Mouse (Mus musculus) kidney, embryonic 14.5 days (tissue): ENCODE results near the gene Slf2. TPM values are rescaled to one million over a fixed set of nuclear protein-coding genes. Genes with fewer than 3 reads are reported as not detected.
A peak's percentile ranks its signal among the peaks of the same experiment; 100 is the strongest.

ENCODE experiments used
- ATAC-seq: fragments of 200-750 bp; cut with Nextera tagmentation; 2 replicates; pipeline ENCODE4 v1.8.0; 2017; ENCODE audit warnings: moderate number of reproducible peaks, mild to moderate bottlenecking, moderate TSS enrichment, moderate library complexity; ENCODE audit not compliant: low FRiP score, low TSS enrichment
- H3K27ac ChIP-seq: fragments of 300-500 bp; sonication (generic); 2 replicates; pipeline ENCODE4 v1.5.1; 2014; ENCODE audit warnings: low read depth, mild to moderate bottlenecking, low read length, moderate library complexity, mixed read lengths
- H3K27me3 ChIP-seq: fragments of 300-500 bp; sonication (generic); 2 replicates; pipeline ENCODE4 v1.6.1; 2014; ENCODE audit warnings: mild to moderate bottlenecking, low read length; ENCODE audit not compliant: control insufficient read depth, insufficient read depth
- H3K36me3 ChIP-seq: fragments of 300-500 bp; sonication (generic); 2 replicates; pipeline ENCODE4 v1.6.1; 2014; ENCODE audit warnings: low read length, mixed read lengths; ENCODE audit not compliant: control insufficient read depth, insufficient read depth
- H3K4me1 ChIP-seq: fragments of 300-500 bp; sonication (generic); 2 replicates; pipeline ENCODE4 v1.6.1; 2014; ENCODE audit warnings: low read length, mixed read lengths; ENCODE audit not compliant: control insufficient read depth, insufficient read depth
- H3K4me2 ChIP-seq: fragments of 300-500 bp; sonication (generic); replicated peaks from 2 replicates; pipeline ENCODE4 v1.6.1; 2014; ENCODE audit warnings: low read depth, mild to moderate bottlenecking, low read length
- H3K4me3 ChIP-seq: fragments of 300-500 bp; sonication (generic); 2 replicates; pipeline ENCODE4 v1.5.1; 2014; ENCODE audit warnings: mild to moderate bottlenecking, low read length
- H3K9ac ChIP-seq: fragments of 300-500 bp; sonication (generic); 2 replicates; pipeline ENCODE4 v1.6.1; 2014; ENCODE audit warnings: low read depth, mild to moderate bottlenecking, low read length, moderate library complexity
- H3K9me3 ChIP-seq: fragments of 300-500 bp; sonication (generic); 2 replicates; pipeline ENCODE4 v1.6.1; 2016; ENCODE audit warnings: low read length; ENCODE audit not compliant: control insufficient read depth
- WGBS: fragments of 180-500 bp; shearing (Covaris S2); extraction: QIAGEN DNeasy Blood & Tissue Kit; methylation state at CpG from one replicate; pipeline ENCODE4 v1.1.7; 2014; 5-methylcytosine and 5-hydroxymethylcytosine counted together
- polyA plus RNA-seq: library from polyadenylated mRNA; unstranded; fragments of >200 nt; fragmentation: Nextera tagmentation; extraction: Ambion mirVana; gene quantifications from 2 replicates; pipeline ENCODE4 v1.2.1, GENCODE M21; 2014

The Slf2 gene
- polyA plus RNA-seq, 1 experiment from 2014 or later, result 60.0 TPM

- no peak overlapping the region for H3K4me3 ChIP-seq
- no peak overlapping the region for H3K4me2 ChIP-seq
- ATAC-seq, result peak; percentile 70
- peaks cover 80% of the 10 kb centered on the region for H3K4me1 ChIP-seq
- no peaks in the 10 kb centered on the region for H3K9me3 ChIP-seq
- peak overlapping the region; percentile 74 for H3K27ac ChIP-seq
- 28% methylated on average over 6 of the region's 6 CpGs for WGBS
- H3K27me3 ChIP-seq, result no peaks in the 10 kb centered on the region
- H3K9ac ChIP-seq, result no peak overlapping the region
- no peaks in the 10 kb centered on the region for H3K36me3 ChIP-seq
Observed at GRCm38 (mm10) chr19:44903343-44904000, 27.5 kb upstream of the Slf2 start.

GRCm38 (mm10) chr19:44904141-44904720 is 26.7 kb upstream of the Slf2 start:
- H3K4me1 ChIP-seq, result peaks cover 78% of the 10 kb centered on the region
- no peak for ATAC-seq

GRCm38 (mm10) chr19:44905316-44905715 is 25.6 kb upstream of the Slf2 start:
- 28% methylated on average over 4 of the region's 4 CpGs for WGBS
- Histone ChIP-seq H3K9me3 (no peaks in the 10 kb centered on the region), H3K9ac (no peak overlapping the region), H3K4me1 (peaks cover 70% of the 10 kb centered on the region), H3K4me2 (no peak overlapping the region), H3K4me3 (no peak overlapping the region), H3K27me3 (no peaks in the 10 kb centered on the region), H3K36me3 (no peaks in the 10 kb centered on the region), H3K27ac (peak overlapping the region; percentile 71; the same call in 1 of the 2 replicates)
- ATAC-seq, result no peak

More at GRCm38 (mm10) chr19:44904141-44904720, 26.7 kb upstream of the Slf2 start:
- Histone ChIP-seq H3K4me2 (no peak overlapping the region), H3K27me3 (no peaks in the 10 kb centered on the region), H3K9me3 (no peaks in the 10 kb centered on the region), H3K36me3 (no peaks in the 10 kb centered on the region), H3K9ac (no peak overlapping the region), H3K27ac (peak overlapping the region; percentile 74), H3K4me3 (no peak overlapping the region)
- 25% methylated on average over 6 of the region's 6 CpGs for WGBS

GRCm38 (mm10) chr19:44907851-44908690 is 22.9 kb upstream of the Slf2 start:
- peaks cover 51% of the 10 kb centered on the region for H3K4me1 ChIP-seq
- H3K4me3 ChIP-seq, result no peak overlapping the region
- peak overlapping the region; percentile 79 for H3K27ac ChIP-seq
- no peaks in the 10 kb centered on the region for H3K27me3 ChIP-seq
- ATAC-seq, result peak; percentile 56
- H3K36me3 ChIP-seq, result no peaks in the 10 kb centered on the region
- no peaks in the 10 kb centered on the region for H3K9me3 ChIP-seq
- WGBS, result 46% methylated on average over 15 of the region's 15 CpGs
- no peak overlapping the region for H3K4me2 ChIP-seq
- H3K9ac ChIP-seq, result no peak overlapping the region

- Histone ChIP-seq H3K4me3 (no peak overlapping the region), H3K4me1 (peaks cover 43% of the 10 kb centered on the region), H3K27ac (peak overlapping the region; percentile 79), H3K9me3 (no peaks in the 10 kb centered on the region), H3K9ac (no peak overlapping the region), H3K36me3 (no peaks in the 10 kb centered on the region), H3K4me2 (no peak overlapping the region), H3K27me3 (no peaks in the 10 kb centered on the region)
- WGBS, result 78% methylated on average over 11 of the region's 11 CpGs
- no peak for ATAC-seq
Observed at GRCm38 (mm10) chr19:44908836-44909460, 22.0 kb upstream of the Slf2 start.

- H3K4me1 ChIP-seq, result peaks cover 7% of the 10 kb centered on the region; the same call in 1 of the 2 replicates
- H3K4me3 ChIP-seq, result no peak overlapping the region
- no peaks in the 10 kb centered on the region for H3K36me3 ChIP-seq
- no peak overlapping the region; the same call in 1 of the 2 replicates for H3K4me2 ChIP-seq
- WGBS, result 45% methylated on average over 10 of the region's 10 CpGs
- peak; percentile 72 for ATAC-seq
- no peaks in the 10 kb centered on the region for H3K9me3 ChIP-seq
- no peak overlapping the region for H3K9ac ChIP-seq
- H3K27me3 ChIP-seq, result no peaks in the 10 kb centered on the region
- H3K27ac ChIP-seq, result peak overlapping the region; percentile 76
Observed at GRCm38 (mm10) chr19:44914481-44915249, 16.3 kb upstream of the Slf2 start.

GRCm38 (mm10) chr19:44918171-44918570 is 12.8 kb upstream of the Slf2 start:
- H3K27ac ChIP-seq, result no peak overlapping the region
- no peaks in the 10 kb centered on the region for H3K9me3 ChIP-seq
- no peaks in the 10 kb centered on the region for H3K36me3 ChIP-seq
- WGBS, result 86% methylated on average over 6 of the region's 6 CpGs
- H3K27me3 ChIP-seq, result no peaks in the 10 kb centered on the region
- H3K4me3 ChIP-seq, result no peak overlapping the region
- H3K4me1 ChIP-seq, result peaks cover 7% of the 10 kb centered on the region; the same call in 1 of the 2 replicates
- H3K4me2 ChIP-seq, result no peak overlapping the region
- ATAC-seq, result no peak
- H3K9ac ChIP-seq, result no peak overlapping the region

- H3K4me3 ChIP-seq, result no peak overlapping the region
- no peaks in the 10 kb centered on the region for H3K27me3 ChIP-seq
- H3K27ac ChIP-seq, result no peak overlapping the region
- no peaks in the 10 kb centered on the region for H3K36me3 ChIP-seq
- 78% methylated on average over 1 of the region's 1 CpGs for WGBS
- H3K4me2 ChIP-seq, result no peak overlapping the region
- H3K9ac ChIP-seq, result no peak overlapping the region
- ATAC-seq, result no peak
- H3K9me3 ChIP-seq, result no peaks in the 10 kb centered on the region
- no peaks in the 10 kb centered on the region for H3K4me1 ChIP-seq
Observed at GRCm38 (mm10) chr19:44921466-44922139, 9.3 kb upstream of the Slf2 start.
